Mouse (Mus musculus): ENCODE measurements at regions not wholly inside any gene's neighbourhood (a gene's known extent, or its start where the extent isn't known, plus 50 kb on each side); places are given as distances from the start of the nearest gene placed in this dataset.

- WGBS = 74% methylated on average over 2 of the region's 2 CpGs
- no peak for ATAC-seq
- H3K27me3 ChIP-seq (ENCODE audit: control insufficient read depth, insufficient read depth, low read depth, low read length) = no peaks in the 10 kb centered on the region
- H3K9ac ChIP-seq (ENCODE audit: low read depth, low read length) = no peak overlapping the region
- no peak overlapping the region for H3K27ac ChIP-seq (ENCODE audit: low read length)
- no peaks in the 10 kb centered on the region for H3K36me3 ChIP-seq (ENCODE audit: control insufficient read depth, insufficient read depth, low read length)
- H3K4me2 ChIP-seq (ENCODE audit: low read length) = no peak overlapping the region
- H3K4me3 ChIP-seq (ENCODE audit: low read depth, low read length) = no peak overlapping the region
- no peaks in the 10 kb centered on the region for H3K9me3 ChIP-seq (replicated peaks; ENCODE audit: control insufficient read depth, low read length, poor library complexity, severe bottlenecking)
- H3K4me1 ChIP-seq (ENCODE audit: control insufficient read depth, insufficient read depth, low read length) = no peaks in the 10 kb centered on the region
Measured at GRCm38 (mm10) chr4:95466647-95467046, 90.7 kb upstream of the Fggy start.

DNA sequence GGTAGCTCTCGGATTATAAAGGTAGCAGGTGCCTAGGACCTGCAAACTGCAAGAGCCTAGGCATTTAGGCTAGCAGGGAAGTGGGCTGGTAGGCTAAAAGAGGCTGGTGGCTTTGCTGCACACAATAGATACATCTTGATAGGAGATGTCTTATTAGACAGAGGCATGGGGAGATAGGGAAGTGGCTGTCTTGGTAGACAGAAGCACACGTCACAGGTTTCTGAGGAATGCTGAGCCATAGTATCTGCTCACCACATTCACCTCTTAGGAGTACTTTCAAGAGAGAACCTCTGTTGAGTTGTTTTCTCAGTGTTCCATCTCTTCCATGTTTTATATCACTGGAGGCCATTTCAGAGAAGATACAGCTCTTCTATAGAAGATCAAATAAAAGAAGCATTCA, 89.8 kb upstream of the Fggy start:
- Histone ChIP-seq H3K27me3 (ENCODE audit: control insufficient read depth, insufficient read depth, low read depth, low read length) (no peaks in the 10 kb centered on the region), H3K36me3 (ENCODE audit: control insufficient read depth, insufficient read depth, low read length) (no peaks in the 10 kb centered on the region), H3K9me3 (replicated peaks; ENCODE audit: control insufficient read depth, low read length, poor library complexity, severe bottlenecking) (no peaks in the 10 kb centered on the region), H3K4me3 (ENCODE audit: low read depth, low read length) (no peak overlapping the region), H3K9ac (ENCODE audit: low read depth, low read length) (no peak overlapping the region), H3K4me1 (ENCODE audit: control insufficient read depth, insufficient read depth, low read length) (no peaks in the 10 kb centered on the region), H3K4me2 (ENCODE audit: low read length) (no peak overlapping the region), H3K27ac (ENCODE audit: low read length) (no peak overlapping the region)
- WGBS = 87% methylated on average over 2 of the region's 2 CpGs
- ATAC-seq = no peak

DNA sequence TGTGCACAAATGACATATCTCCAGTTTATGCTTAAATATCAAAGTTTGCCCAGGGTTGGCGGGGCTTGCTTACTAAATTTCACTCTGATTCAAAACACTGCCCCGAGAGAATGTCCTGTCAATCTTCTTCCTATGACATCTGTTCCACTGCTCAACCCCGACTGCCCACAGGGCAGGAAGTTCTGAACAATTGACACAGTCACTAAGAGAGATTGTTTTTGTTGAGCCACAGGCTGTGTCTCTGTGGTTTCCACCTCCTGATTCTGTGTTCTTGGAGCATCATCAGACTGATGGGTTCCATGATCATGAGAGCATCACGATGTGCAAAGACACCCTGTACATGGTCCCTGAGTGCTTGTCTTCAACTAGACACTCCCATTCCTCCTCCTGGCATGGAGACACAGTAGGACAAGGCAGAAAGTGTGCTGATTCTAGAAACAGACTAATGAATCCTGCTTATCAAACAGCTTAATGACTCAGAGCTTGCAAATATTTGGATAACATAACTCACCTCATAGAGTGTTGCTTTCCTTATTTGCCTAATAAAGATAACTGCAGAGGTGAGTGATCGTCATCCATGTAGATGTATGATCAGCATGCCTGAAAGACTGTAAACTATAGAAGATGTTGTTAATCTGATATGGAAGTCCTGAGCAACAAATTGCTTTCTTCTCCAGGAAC, 82.4 kb upstream of the Fggy start:
- H3K4me1 ChIP-seq (ENCODE audit: control insufficient read depth, insufficient read depth, low read length) = no peaks in the 10 kb centered on the region
- WGBS = 81% methylated on average over 5 of the region's 5 CpGs
- no peaks in the 10 kb centered on the region for H3K27me3 ChIP-seq (ENCODE audit: control insufficient read depth, insufficient read depth, low read depth, low read length)
- H3K36me3 ChIP-seq (ENCODE audit: control insufficient read depth, insufficient read depth, low read length) = no peaks in the 10 kb centered on the region
- H3K9ac ChIP-seq (ENCODE audit: low read depth, low read length) = no peak overlapping the region
- H3K4me2 ChIP-seq (ENCODE audit: low read length) = no peak overlapping the region
- no peak overlapping the region for H3K4me3 ChIP-seq (ENCODE audit: low read depth, low read length)
- no peak for ATAC-seq
- no peaks in the 10 kb centered on the region for H3K9me3 ChIP-seq (replicated peaks; ENCODE audit: control insufficient read depth, low read length, poor library complexity, severe bottlenecking)
- H3K27ac ChIP-seq (ENCODE audit: low read length) = no peak overlapping the region

- Histone ChIP-seq H3K27me3 (ENCODE audit: control insufficient read depth, insufficient read depth, low read depth, low read length) (no peaks in the 10 kb centered on the region), H3K27ac (ENCODE audit: low read length) (no peak overlapping the region), H3K4me2 (ENCODE audit: low read length) (no peak overlapping the region), H3K9me3 (replicated peaks; ENCODE audit: control insufficient read depth, low read length, poor library complexity, severe bottlenecking) (no peaks in the 10 kb centered on the region), H3K4me1 (ENCODE audit: control insufficient read depth, insufficient read depth, low read length) (no peaks in the 10 kb centered on the region), H3K36me3 (ENCODE audit: control insufficient read depth, insufficient read depth, low read length) (no peaks in the 10 kb centered on the region), H3K9ac (ENCODE audit: low read depth, low read length) (no peak overlapping the region), H3K4me3 (ENCODE audit: low read depth, low read length) (no peak overlapping the region)
- 76% methylated on average over 12 of the region's 12 CpGs for WGBS
- no peak for ATAC-seq
Measured at GRCm38 (mm10) chr4:95476071-95476724, 81.1 kb upstream of the Fggy start.

- Histone ChIP-seq H3K9me3 (replicated peaks; ENCODE audit: control insufficient read depth, low read length, poor library complexity, severe bottlenecking) (no peaks in the 10 kb centered on the region), H3K4me3 (ENCODE audit: low read depth, low read length) (no peak overlapping the region), H3K36me3 (ENCODE audit: control insufficient read depth, insufficient read depth, low read length) (no peaks in the 10 kb centered on the region), H3K27me3 (ENCODE audit: control insufficient read depth, insufficient read depth, low read depth, low read length) (no peaks in the 10 kb centered on the region), H3K9ac (ENCODE audit: low read depth, low read length) (no peak overlapping the region), H3K4me1 (ENCODE audit: control insufficient read depth, insufficient read depth, low read length) (no peaks in the 10 kb centered on the region), H3K4me2 (ENCODE audit: low read length) (no peak overlapping the region), H3K27ac (ENCODE audit: low read length) (no peak overlapping the region)
- 80% methylated on average over 6 of the region's 6 CpGs for WGBS
- no peak for ATAC-seq
Measured at GRCm38 (mm10) chr4:95483571-95483970, 73.7 kb upstream of the Fggy start.

DNA sequence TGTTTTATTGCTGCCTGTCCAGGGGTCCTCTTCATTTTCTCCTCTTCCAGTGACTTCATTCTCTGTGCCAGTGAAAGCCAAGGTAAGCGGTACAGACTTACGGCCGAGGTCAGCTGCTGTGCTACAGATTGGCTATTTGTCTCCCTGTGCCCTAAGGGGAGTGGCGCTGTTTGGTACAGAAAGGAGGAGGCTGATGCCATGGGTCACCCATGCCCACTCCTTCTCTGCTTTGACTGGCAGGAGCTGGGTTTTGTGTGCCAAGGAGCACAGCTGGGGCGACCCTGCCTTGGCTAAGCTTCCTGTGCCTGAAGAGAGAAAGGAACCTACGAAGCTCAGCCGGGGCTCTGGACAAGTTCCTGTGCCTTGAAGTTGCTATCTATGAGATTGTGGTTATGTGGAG, 70.0 kb upstream of the Fggy start:
- Histone ChIP-seq H3K9me3 (replicated peaks; ENCODE audit: control insufficient read depth, low read length, poor library complexity, severe bottlenecking) (no peaks in the 10 kb centered on the region), H3K4me3 (ENCODE audit: low read depth, low read length) (no peak overlapping the region), H3K4me2 (ENCODE audit: low read length) (no peak overlapping the region), H3K27me3 (ENCODE audit: control insufficient read depth, insufficient read depth, low read depth, low read length) (no peaks in the 10 kb centered on the region), H3K36me3 (ENCODE audit: control insufficient read depth, insufficient read depth, low read length) (no peaks in the 10 kb centered on the region), H3K27ac (ENCODE audit: low read length) (no peak overlapping the region), H3K9ac (ENCODE audit: low read depth, low read length) (no peak overlapping the region), H3K4me1 (ENCODE audit: control insufficient read depth, insufficient read depth, low read length) (no peaks in the 10 kb centered on the region)
- no peak for ATAC-seq
- WGBS = 87% methylated on average over 7 of the region's 7 CpGs

- no peaks in the 10 kb centered on the region for H3K36me3 ChIP-seq (ENCODE audit: control insufficient read depth, insufficient read depth, low read length)
- no peak overlapping the region for H3K27ac ChIP-seq (ENCODE audit: low read length)
- 88% methylated on average over 1 of the region's 1 CpGs for WGBS
- no peak overlapping the region for H3K9ac ChIP-seq (ENCODE audit: low read depth, low read length)
- H3K9me3 ChIP-seq (replicated peaks; ENCODE audit: control insufficient read depth, low read length, poor library complexity, severe bottlenecking) = no peaks in the 10 kb centered on the region
- H3K4me3 ChIP-seq (ENCODE audit: low read depth, low read length) = no peak overlapping the region
- H3K4me2 ChIP-seq (ENCODE audit: low read length) = no peak overlapping the region
- H3K27me3 ChIP-seq (ENCODE audit: control insufficient read depth, insufficient read depth, low read depth, low read length) = no peaks in the 10 kb centered on the region
- H3K4me1 ChIP-seq (ENCODE audit: control insufficient read depth, insufficient read depth, low read length) = no peaks in the 10 kb centered on the region
- ATAC-seq = no peak
Measured at GRCm38 (mm10) chr4:95487969-95488368, 69.3 kb upstream of the Fggy start.

DNA sequence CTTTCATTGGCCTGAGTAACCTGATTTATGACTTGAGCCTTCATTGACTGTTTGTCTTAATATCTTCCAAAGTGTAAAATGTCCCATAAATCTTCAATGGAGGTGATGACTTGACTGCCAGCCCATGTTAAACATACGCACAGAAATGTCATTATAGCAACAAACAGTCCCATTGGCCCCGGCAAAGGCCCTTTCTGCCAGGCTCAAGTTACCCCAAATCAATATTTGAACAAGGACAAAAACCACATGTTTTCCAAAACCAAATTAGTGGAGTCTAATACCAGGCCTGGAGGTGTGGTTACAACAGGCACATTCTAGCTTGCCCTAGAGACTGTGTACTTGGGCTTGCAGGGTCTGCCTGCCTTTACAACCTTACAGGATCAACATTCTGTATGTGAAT, 68.2 kb upstream of the Fggy start:
- Histone ChIP-seq H3K27ac (ENCODE audit: low read length) (no peak overlapping the region), H3K36me3 (ENCODE audit: control insufficient read depth, insufficient read depth, low read length) (no peaks in the 10 kb centered on the region), H3K27me3 (ENCODE audit: control insufficient read depth, insufficient read depth, low read depth, low read length) (no peaks in the 10 kb centered on the region), H3K9ac (ENCODE audit: low read depth, low read length) (no peak overlapping the region), H3K9me3 (replicated peaks; ENCODE audit: control insufficient read depth, low read length, poor library complexity, severe bottlenecking) (no peaks in the 10 kb centered on the region), H3K4me2 (ENCODE audit: low read length) (no peak overlapping the region), H3K4me3 (ENCODE audit: low read depth, low read length) (no peak overlapping the region), H3K4me1 (ENCODE audit: control insufficient read depth, insufficient read depth, low read length) (no peaks in the 10 kb centered on the region)
- WGBS = 89% methylated on average over 2 of the region's 2 CpGs
- no peak for ATAC-seq

DNA sequence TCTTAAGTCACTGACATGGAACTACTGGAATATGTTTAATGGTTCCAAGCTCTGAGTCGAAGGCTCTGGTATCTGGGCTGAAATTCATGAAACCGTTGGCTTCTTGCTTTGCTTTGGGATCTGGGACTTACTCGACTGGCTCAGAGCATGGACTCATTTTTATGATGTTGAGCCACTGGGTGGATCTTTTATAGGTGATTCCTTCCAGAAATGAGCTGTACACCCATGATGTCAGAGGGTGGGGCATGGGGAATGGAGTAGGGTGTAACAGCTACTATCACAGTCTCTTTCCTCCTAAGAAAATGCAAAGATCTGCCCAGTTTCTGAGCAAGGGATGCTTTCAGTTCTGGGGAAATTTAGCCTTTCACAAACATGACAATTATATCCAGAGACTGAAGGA, 57.0 kb upstream of the Fggy start:
- Histone ChIP-seq H3K36me3 (ENCODE audit: control insufficient read depth, insufficient read depth, low read length) (no peaks in the 10 kb centered on the region), H3K4me1 (ENCODE audit: control insufficient read depth, insufficient read depth, low read length) (no peaks in the 10 kb centered on the region), H3K27ac (ENCODE audit: low read length) (no peak overlapping the region), H3K27me3 (ENCODE audit: control insufficient read depth, insufficient read depth, low read depth, low read length) (no peaks in the 10 kb centered on the region), H3K4me3 (ENCODE audit: low read depth, low read length) (no peak overlapping the region), H3K9ac (ENCODE audit: low read depth, low read length) (no peak overlapping the region), H3K4me2 (ENCODE audit: low read length) (no peak overlapping the region), H3K9me3 (replicated peaks; ENCODE audit: control insufficient read depth, low read length, poor library complexity, severe bottlenecking) (no peaks in the 10 kb centered on the region)
- 93% methylated on average over 3 of the region's 3 CpGs for whole genome bisulfite sequencing
- ATAC-seq = no peak
